Mouse (Mus musculus) heart, embryonic 14.5 days (tissue): ENCODE measurements at regions not wholly inside any gene's neighbourhood (a gene's known extent, or its start where the extent isn't known, plus 50 kb on each side); places are given as distances from the start of the nearest gene placed in this dataset.

ENCODE experiments used
- ATAC-seq: fragments of 200-750 bp; cut with Nextera tagmentation; 2 replicates; pipeline ENCODE4 v1.8.0; 2017; ENCODE audit warnings: low read depth, moderate TSS enrichment; ENCODE audit not compliant: insufficient number of reproducible peaks, insufficient read depth, low FRiP score
- H3K27ac ChIP-seq, 2 experiments: fragments of 200-500 bp in 1 of 2; fragments of 300-500 bp in 1 of 2; sonication (generic) in 1 of 2; replicated peaks in 1 of 2; 2 replicates each; pipeline ENCODE4 v1.5.1; 2012 to 2014; ENCODE audit warnings: low read depth in 2 of 2, low read length in 2 of 2, control low read depth in 1 of 2, mild to moderate bottlenecking in 1 of 2, mixed read lengths in 1 of 2; ENCODE audit not compliant: control insufficient read depth in 1 of 2, insufficient read depth in 1 of 2
- H3K27me3 ChIP-seq: fragments of 300-500 bp; sonication (generic); 2 replicates; pipeline ENCODE4 v1.6.1; 2014; ENCODE audit warnings: mild to moderate bottlenecking, low read length, control low read depth; ENCODE audit not compliant: control insufficient read depth, insufficient read depth
- H3K36me3 ChIP-seq: fragments of 300-500 bp; sonication (generic); 2 replicates; pipeline ENCODE4 v1.6.1; 2014; ENCODE audit warnings: mild to moderate bottlenecking, control low read depth, low read length, mixed read lengths; ENCODE audit not compliant: control insufficient read depth, insufficient read depth
- H3K4me1 ChIP-seq, 2 experiments: fragments of 200-500 bp in 1 of 2; fragments of 300-500 bp in 1 of 2; sonication (generic) in 1 of 2; 2 replicates each; pipeline ENCODE4 v1.6.1; 2012 to 2014; ENCODE audit warnings: low read length in 2 of 2, control low read depth in 1 of 2, mixed read lengths in 1 of 2; ENCODE audit not compliant: control insufficient read depth in 2 of 2, insufficient read depth in 2 of 2
- H3K4me2 ChIP-seq: fragments of 300-500 bp; sonication (generic); 2 replicates; pipeline ENCODE4 v1.6.1; 2014; ENCODE audit warnings: mild to moderate bottlenecking, low read length
- H3K4me3 ChIP-seq, 2 experiments: fragments of 200-500 bp in 1 of 2; fragments of 300-500 bp in 1 of 2; sonication (generic) in 1 of 2; 2 replicates each; pipeline ENCODE4 v1.5.1; 2012 to 2014; ENCODE audit warnings: low read length in 2 of 2, mild to moderate bottlenecking in 2 of 2, control low read depth in 1 of 2, low read depth in 1 of 2, moderate library complexity in 1 of 2; ENCODE audit not compliant: control insufficient read depth in 1 of 2, insufficient read depth in 1 of 2
- H3K9ac ChIP-seq: fragments of 300-500 bp; sonication (generic); 2 replicates; pipeline ENCODE4 v1.6.1; 2014; ENCODE audit warnings: mild to moderate bottlenecking, low read length
- H3K9me3 ChIP-seq: fragments of 300-500 bp; sonication (generic); 2 replicates; pipeline ENCODE4 v1.6.1; 2016; ENCODE audit warnings: low read length, control low read depth; ENCODE audit not compliant: control insufficient read depth
- WGBS: fragments of 180-500 bp; shearing (Covaris S2); extraction: QIAGEN DNeasy Blood & Tissue Kit; methylation state at CpG from one replicate; pipeline ENCODE4 v1.1.7; 2014; 5-methylcytosine and 5-hydroxymethylcytosine counted together

GRCm38 (mm10) chr1:51542801-51543200 lies 64.6 kb upstream of the Nabp1 start:
- ATAC-seq, result no peak
- 87% methylated on average over 5 of the region's 5 CpGs for WGBS
- Histone ChIP-seq H3K27ac (no peak overlapping the region), H3K4me1 (peaks cover 2 to 5% of the 10 kb centered on the region in 2 experiments; a peak in 3 of 4 replicates), H3K4me3 (no peak overlapping the region), H3K27me3 (no peaks in the 10 kb centered on the region), H3K9ac (no peak overlapping the region), H3K9me3 (no peaks in the 10 kb centered on the region), H3K4me2 (no peak overlapping the region), H3K36me3 (no peaks in the 10 kb centered on the region)

GRCm38 (mm10) chr1:51539634-51540033 lies 61.4 kb upstream of the Nabp1 start:
- H3K9ac ChIP-seq, result no peak overlapping the region
- H3K9me3 ChIP-seq, result no peaks in the 10 kb centered on the region
- no peaks in the 10 kb centered on the region for H3K27me3 ChIP-seq
- H3K4me1 ChIP-seq, result peaks cover 2 to 5% of the 10 kb centered on the region in 2 experiments; a peak in 3 of 4 replicates
- H3K4me3 ChIP-seq, result no peak overlapping the region
- ATAC-seq, result no peak
- H3K27ac ChIP-seq, result 0 out of 4 replicates have a peak overlapping the region, but pooled peaks of 1 of the 2 experiments have one; percentile 28
- 70% methylated on average over 4 of the region's 4 CpGs for WGBS
- no peaks in the 10 kb centered on the region for H3K36me3 ChIP-seq
- H3K4me2 ChIP-seq, result no peak overlapping the region

GRCm38 (mm10) chr1:51538836-51539235 lies 60.6 kb upstream of the Nabp1 start:
- Histone ChIP-seq H3K9ac (no peak overlapping the region), H3K4me1 (peaks cover 2 to 5% of the 10 kb centered on the region in 2 experiments; a peak in 3 of 4 replicates), H3K9me3 (no peaks in the 10 kb centered on the region), H3K4me3 (no peak overlapping the region), H3K36me3 (no peaks in the 10 kb centered on the region), H3K27ac (no peak overlapping the region), H3K4me2 (no peak overlapping the region), H3K27me3 (no peaks in the 10 kb centered on the region)
- 68% methylated on average over 2 of the region's 2 CpGs for WGBS
- no peak for ATAC-seq

- Histone ChIP-seq H3K4me1 (peaks cover 2 to 5% of the 10 kb centered on the region in 2 experiments; a peak in 3 of 4 replicates), H3K4me3 (no peak overlapping the region), H3K9me3 (no peaks in the 10 kb centered on the region), H3K9ac (no peak overlapping the region), H3K4me2 (no peak overlapping the region), H3K27me3 (no peaks in the 10 kb centered on the region), H3K36me3 (no peaks in the 10 kb centered on the region), H3K27ac (no peak overlapping the region)
- WGBS, result 84% methylated on average over 7 of the region's 7 CpGs
- ATAC-seq, result no peak
Measured at GRCm38 (mm10) chr1:51537765-51538360, 59.6 kb upstream of the Nabp1 start.

- H3K4me1 ChIP-seq, result peaks cover 2 to 13% of the 10 kb centered on the region in 2 experiments; a peak in 3 of 4 replicates
Measured at GRCm38 (mm10) chr1:51536076-51536475, 57.9 kb upstream of the Nabp1 start.

GRCm38 (mm10) chr1:51535414-51535813 lies 57.2 kb upstream of the Nabp1 start:
- Histone ChIP-seq H3K36me3 (no peaks in the 10 kb centered on the region), H3K4me3 (no peak overlapping the region), H3K27ac (no peak overlapping the region), H3K9ac (no peak overlapping the region), H3K4me1 (peaks cover 4 to 19% of the 10 kb centered on the region in 2 experiments), H3K4me2 (no peak overlapping the region), H3K27me3 (no peaks in the 10 kb centered on the region), H3K9me3 (no peaks in the 10 kb centered on the region)
- ATAC-seq, result no peak
- WGBS, result 97% methylated on average over 2 of the region's 2 CpGs

More at GRCm38 (mm10) chr1:51536076-51536475, 57.9 kb upstream of the Nabp1 start:
- no peak overlapping the region for H3K9ac ChIP-seq
- H3K4me2 ChIP-seq, result no peak overlapping the region
- 89% methylated on average over 1 of the region's 1 CpGs for WGBS
- no peaks in the 10 kb centered on the region for H3K9me3 ChIP-seq
- H3K27ac ChIP-seq, result no peak overlapping the region
- H3K36me3 ChIP-seq, result no peaks in the 10 kb centered on the region
- H3K4me3 ChIP-seq, result no peak overlapping the region
- no peaks in the 10 kb centered on the region for H3K27me3 ChIP-seq
- ATAC-seq, result no peak

GRCm38 (mm10) chr1:51531360-51531759 lies 53.1 kb upstream of the Nabp1 start:
- ATAC-seq, result no peak
- 8% methylated on average over 1 of the region's 1 CpGs for WGBS

More at GRCm38 (mm10) chr1:51531360-51531759, 53.1 kb upstream of the Nabp1 start:
- H3K4me1 ChIP-seq, result peaks cover 10 to 26% of the 10 kb centered on the region in 2 experiments
- no peak overlapping the region for H3K4me3 ChIP-seq
- no peaks in the 10 kb centered on the region for H3K27me3 ChIP-seq
- H3K27ac ChIP-seq, result peak overlapping the region in 1 of 2 experiments; percentile 56; a peak in 1 of 4 replicates
- H3K9me3 ChIP-seq, result no peaks in the 10 kb centered on the region
- H3K36me3 ChIP-seq, result no peaks in the 10 kb centered on the region
- no peak overlapping the region for H3K4me2 ChIP-seq
- no peak overlapping the region for H3K9ac ChIP-seq
